Mouse (Mus musculus) granulocyte monocyte progenitor cell, adult 5-6 weeks (primary cell): Measurements from ENCODE around the gene Gm20696. TPM values are rescaled to one million over a fixed set of nuclear protein-coding genes. Genes with fewer than 3 reads are reported as not detected.

ENCODE experiments used
- ATAC-seq: replicated peaks from 2 replicates; pipeline ENCODE4 v1.8.0; 2016; ENCODE audit warnings: mild to moderate bottlenecking, moderate TSS enrichment, inconsistent platforms; ENCODE audit not compliant: poor library complexity, severe bottlenecking
- total RNA-seq, 2 experiments: library from RNA; stranded (forward) in 1 of 2; stranded (reverse) in 1 of 2; fragments of 200-712, 200-1000 nt in 1 of 2; fragments of >200 nt in 1 of 2; fragmentation: Nextera tagmentation in 1 of 2; gene quantifications; 2 replicates each; pipeline ENCODE4 v1.2.3; 2014 to 2017

Gene Gm20696
- total RNA-seq, 2 experiments from 2014 or later = 5.2 to 28.1 TPM

GRCm38 (mm10) chr6:99319415-99320405 lies 346.9 kb downstream of the Gm20696 start:
- ATAC-seq = peak; percentile 59

GRCm38 (mm10) chr6:99314746-99315145 lies 351.9 kb downstream of the Gm20696 start:
- no peak for ATAC-seq

- no peak for ATAC-seq
Observed at GRCm38 (mm10) chr6:99310529-99310928, 356.1 kb downstream of the Gm20696 start.

- ATAC-seq = no peak
Observed at GRCm38 (mm10) chr6:99310171-99310500, 356.5 kb downstream of the Gm20696 start.

GRCm38 (mm10) chr6:99309466-99310170 lies 357.0 kb downstream of the Gm20696 start:
- no peak for ATAC-seq

- no peak for ATAC-seq
Observed at GRCm38 (mm10) chr6:99305751-99306150, 360.8 kb downstream of the Gm20696 start.

GRCm38 (mm10) chr6:99305236-99305635 lies 361.4 kb downstream of the Gm20696 start:
- no peak for ATAC-seq

- ATAC-seq = peak; percentile 65
Observed at GRCm38 (mm10) chr6:99302662-99303435, 363.7 kb downstream of the Gm20696 start.

- no peak for ATAC-seq
Observed at GRCm38 (mm10) chr6:99301923-99302322, 364.7 kb downstream of the Gm20696 start.

GRCm38 (mm10) chr6:99300235-99300634 lies 366.4 kb downstream of the Gm20696 start:
- ATAC-seq = peak; percentile 72

- no peak for ATAC-seq
Observed at GRCm38 (mm10) chr6:99299196-99299595, 367.4 kb downstream of the Gm20696 start.

- ATAC-seq = no peak
Observed at GRCm38 (mm10) chr6:99297535-99297934, 369.1 kb downstream of the Gm20696 start.

GRCm38 (mm10) chr6:99295495-99295894 lies 371.1 kb downstream of the Gm20696 start:
- ATAC-seq = peak; percentile 67

GRCm38 (mm10) chr6:99289220-99289619 lies 377.4 kb downstream of the Gm20696 start:
- ATAC-seq = no peak

GRCm38 (mm10) chr6:99285026-99285425 lies 381.6 kb downstream of the Gm20696 start:
- peak; percentile 70 for ATAC-seq

GRCm38 (mm10) chr6:99284019-99284418 lies 382.6 kb downstream of the Gm20696 start:
- peak; percentile 60 for ATAC-seq

- ATAC-seq = peak; percentile 61
Observed at GRCm38 (mm10) chr6:99282866-99283657, 383.5 kb downstream of the Gm20696 start.

GRCm38 (mm10) chr6:99281433-99281832 lies 385.2 kb downstream of the Gm20696 start:
- ATAC-seq = no peak

- no peak for ATAC-seq
Observed at GRCm38 (mm10) chr6:99280619-99281018, 386.0 kb downstream of the Gm20696 start.

GRCm38 (mm10) chr6:99277251-99277650 lies 389.3 kb downstream of the Gm20696 start:
- ATAC-seq = no peak
